Mouse (Mus musculus): ENCODE data around the gene Zan. TPM values are rescaled to one million over a fixed set of nuclear protein-coding genes. Genes with fewer than 3 reads are reported as not detected.

The Zan gene
- total RNA-seq, 2 experiments from 2014 or later: not detected

GRCm38 (mm10) chr5:137338663-137339289, 138.1 kb downstream of the Zan start:
- intact Hi-C loops (cut with DNase I): loop anchor here (1.0 to 5.0 kb wide), 2 partner anchors 11 to 439 kb away; partner anchors contain the start of gene Ppp1r35
- peak in 1 of 2 experiments; percentile 55 for DNase-seq

DNA sequence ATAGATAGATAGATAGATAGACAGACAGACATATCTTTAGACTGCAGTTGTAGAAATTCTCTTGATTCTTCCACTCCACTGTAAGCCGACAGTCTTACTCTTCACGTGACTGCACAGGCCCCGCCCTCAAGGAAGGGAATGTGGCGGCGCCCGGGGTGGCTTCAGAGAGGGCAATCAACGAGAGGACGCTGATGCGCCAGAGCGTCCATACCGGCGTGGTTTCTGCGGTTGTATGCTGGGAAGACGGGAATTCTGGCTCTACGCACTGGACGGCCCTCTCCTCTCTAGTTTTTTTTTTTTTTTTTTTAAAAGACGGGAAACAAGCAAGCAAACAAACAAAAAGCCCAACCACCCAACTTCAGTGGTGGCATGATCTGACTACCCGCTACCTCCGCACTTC, 138.6 kb downstream of the Zan start:
- intact Hi-C loops (cut with DNase I): loop anchor here (5.0 kb wide), 1 partner anchor 439 kb away; the partner anchor contains the start of gene Ppp1r35
- peak; percentile 85 to 88 for DNase-seq

DNA sequence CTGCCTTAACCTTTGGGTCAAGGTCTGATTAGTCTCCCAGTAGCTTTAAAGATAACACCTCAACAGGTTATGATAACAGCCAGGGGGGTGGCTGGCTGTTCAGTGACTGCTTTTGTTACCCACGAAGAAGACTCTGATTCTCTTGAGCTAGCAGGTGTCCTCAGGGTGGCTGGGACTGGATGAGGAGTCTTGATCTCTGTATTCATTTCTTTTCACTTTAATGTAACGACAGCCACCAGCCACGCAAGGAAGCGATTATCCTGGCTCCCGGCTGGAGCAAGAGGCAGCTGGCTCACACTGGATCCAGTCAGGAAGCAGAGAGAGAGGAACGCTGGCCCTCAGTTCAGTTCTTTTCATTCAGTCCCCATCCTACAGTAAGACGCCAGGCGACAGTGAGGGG, 139.7 kb downstream of the Zan start:
- intact Hi-C loops (cut with DNase I): loop anchor here (5.0 kb wide), 1 partner anchor 440 kb away; the partner anchor contains the start of gene Ppp1r35
- DNase-seq: no peak

GRCm38 (mm10) chr5:137335066-137335465, 141.8 kb downstream of the Zan start:
- DNase-seq: no peak
- intact Hi-C loops (cut with DNase I): loop anchor here (5.0 kb wide), 1 partner anchor 442 kb away; the partner anchor contains the start of gene Ppp1r35

DNA sequence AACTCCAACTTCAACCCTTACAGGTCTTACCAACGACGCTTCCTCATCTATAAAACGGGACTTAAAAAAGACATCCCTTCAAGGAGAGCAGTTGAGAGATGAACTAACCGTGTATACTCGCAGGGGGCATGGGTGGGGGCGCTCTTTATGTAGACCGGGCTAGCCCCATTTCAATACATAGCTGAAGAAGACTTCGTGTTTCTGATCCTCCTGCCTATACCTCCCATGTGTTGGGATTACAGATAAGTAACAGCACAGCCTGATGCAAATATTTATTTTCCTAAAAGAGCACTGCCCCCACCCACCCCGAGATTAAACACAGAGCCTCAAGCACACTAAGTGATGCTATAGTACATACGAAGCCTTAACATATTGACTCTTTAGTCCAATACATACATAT, 142.5 kb downstream of the Zan start:
- DNase-seq: no peak
- intact Hi-C loops (cut with DNase I): loop anchor here (1.0 kb wide), 2 partner anchors 24 to 44 kb away; no protein-coding TSS in a partner anchor

- intact Hi-C loops (cut with DNase I): loop anchor here (1.0 to 2.0 kb wide), 4 partner anchors 21 to 45 kb away; partner anchors contain the start of gene Srrt
- DNase-seq: peak; percentile 91 to 95
These were observed 143.2 kb downstream of the Zan start, which contains the start of gene Slc12a9 for GRCm38 (mm10) chr5:137333512-137334174. Gene Slc12a9 (minus strand): TSS chr5:137333597.

DNA sequence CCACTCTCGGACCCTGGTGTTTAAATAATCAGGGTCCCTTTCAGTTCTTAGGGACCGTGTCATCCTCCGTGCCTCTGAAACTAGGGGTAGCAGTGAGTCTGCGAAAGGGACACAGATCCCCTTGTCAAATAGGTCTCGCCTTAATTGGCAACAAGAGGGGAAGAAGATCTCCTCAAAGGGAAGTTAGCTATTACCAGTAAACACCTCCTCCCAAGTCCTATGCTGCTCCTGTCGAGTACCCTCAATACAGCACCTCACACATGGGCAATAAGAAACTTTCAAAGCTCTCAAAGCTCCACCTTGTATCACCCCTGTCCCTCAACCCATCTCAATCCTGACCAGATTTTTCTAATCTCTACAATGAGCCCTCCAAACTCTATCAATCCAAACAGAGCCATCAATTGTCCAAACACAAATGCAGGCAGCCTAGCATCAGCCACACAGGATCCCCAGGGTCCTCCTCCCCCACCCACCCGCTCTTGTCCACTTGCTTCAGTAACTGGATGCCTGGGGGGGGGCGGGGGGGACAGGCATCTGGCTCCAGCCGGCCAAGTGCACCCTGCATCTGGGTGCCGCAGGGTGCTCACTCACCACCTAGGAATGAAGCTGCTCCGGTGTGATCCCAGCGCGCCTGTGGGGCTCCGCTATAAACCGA, 143.9 kb downstream of the Zan start:
- DNase-seq: no peak
- intact Hi-C loops (cut with DNase I): loop anchor here (1.0 to 2.0 kb wide), 2 partner anchors 20 to 26 kb away; partner anchors contain the start of gene Srrt

DNA sequence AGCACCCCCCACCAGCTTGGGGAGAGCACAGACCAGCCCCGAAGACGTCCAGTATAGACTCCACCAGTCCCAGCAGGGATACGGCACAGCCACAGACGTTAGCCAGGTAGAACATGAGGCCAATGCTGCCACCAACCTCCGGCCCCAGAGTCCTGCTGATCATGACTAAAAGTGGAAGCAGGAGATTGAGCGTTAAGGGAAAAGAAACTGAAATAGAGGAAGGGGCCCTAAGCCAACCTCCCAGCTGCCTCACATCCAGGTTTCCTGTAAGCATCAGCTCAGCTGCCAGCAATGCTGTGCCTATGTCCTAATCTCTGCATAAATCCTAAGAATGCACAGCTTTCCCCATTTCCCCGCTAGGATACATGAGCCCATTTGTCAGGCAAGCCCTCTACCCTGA, 146.0 kb downstream of the Zan start:
- intact Hi-C loops (cut with DNase I): no loop called here
- DNase-seq: no peak

Other genes with a start within 250 kb of the Zan start
- gene Ache, start 189.5 kb downstream of the Zan start, total RNA-seq (2021): 1 to 10 TPM; 2.9 to 3.1 TPM
- gene Ufsp1, start 182.4 kb downstream of the Zan start, total RNA-seq (2021): 1 to 10 TPM; 8.5 to 9.0 TPM
- gene Srrt, start 169.4 kb downstream of the Zan start, total RNA-seq (2021): 10 to 100 TPM; 58.3 to 62.6 TPM
- 10 to 100 TPM; 11.1 to 14.3 TPM for gene Trip6, start 162.7 kb downstream of the Zan start, total RNA-seq (2021)
- gene Slc12a9, start 143.5 kb downstream of the Zan start, total RNA-seq (2021): 1 to 10 TPM; 2.0 to 3.6 TPM
- 10 to 100 TPM; 55.6 to 64.8 TPM for gene Ephb4, start 127.0 kb downstream of the Zan start, total RNA-seq (2021)
- gene Pop7, start 25.5 kb upstream of the Zan start, total RNA-seq (2021): 10 to 100 TPM; 13.1 to 14.1 TPM
- 10 to 100 TPM; 29.5 to 35.4 TPM for gene Gigyf1, start 41.5 kb upstream of the Zan start, total RNA-seq (2021)
- not detected for gene Epo, start 56.2 kb upstream of the Zan start, total RNA-seq (2021)
- 100 to 1,000 TPM; 245 to 248 TPM for gene Gnb2, start 56.4 kb upstream of the Zan start, total RNA-seq (2021)
- gene Actl6b, start 76.5 kb upstream of the Zan start, total RNA-seq (2021): not detected
- gene Tfr2, start 92.8 kb upstream of the Zan start, total RNA-seq (2021): not detected
- 10 to 100 TPM; 16.5 to 16.8 TPM for gene Mospd3, start 124.0 kb upstream of the Zan start, total RNA-seq (2021)
- gene Pcolce, start 136.7 kb upstream of the Zan start, total RNA-seq (2021): 10 to 100 TPM; 58.1 to 65.1 TPM
- gene Fbxo24, start 151.9 kb upstream of the Zan start, total RNA-seq (2021): under 1 TPM; 0.16 to 0.31 TPM
- gene Lrch4, start 152.1 kb upstream of the Zan start, total RNA-seq (2021): 10 to 100 TPM; 18.4 to 20.5 TPM
- gene Gm20605, start 152.1 kb upstream of the Zan start, total RNA-seq (2021): 1 to 10 TPM; 3.9 to 4.9 TPM
- 1 to 10 TPM; 1.2 to 1.7 TPM for gene Sap25, start 164.3 kb upstream of the Zan start, total RNA-seq (2021)
- under 1 TPM; 0.14 to 0.75 TPM for gene Irs3, start 168.7 kb upstream of the Zan start, total RNA-seq (2021)
- 10 to 100 TPM; 11.6 to 18.3 TPM for gene Agfg2, start 207.7 kb upstream of the Zan start, total RNA-seq (2021)